Mouse (Mus musculus): Measurements from ENCODE around the gene Treml2.
"Not testable (repeated sequence)": the region's sequence is repeated elsewhere in the genome, so short reads cannot be mapped to it uniquely, and the experiment has no call there.

Treml2 gene

GRCm38 (mm10) chr17:48299756-48300155 lies 458 bp downstream of the Treml2 start:
- DNase-seq, result peak in 1 of 2 experiments; percentile 20

GRCm38 (mm10) chr17:48300199-48300598 lies 901 bp downstream of the Treml2 start:
- peak; percentile 79 to 83 for DNase-seq

- DNase-seq, result peak; percentile 70 to 75
Observed at GRCm38 (mm10) chr17:48300861-48301260, 1.6 kb downstream of the Treml2 start.

GRCm38 (mm10) chr17:48301792-48302191 lies 2.5 kb downstream of the Treml2 start:
- no peak for DNase-seq

GRCm38 (mm10) chr17:48312124-48312523 lies 12.8 kb downstream of the Treml2 start:
- DNase-seq, result no peak

- DNase-seq, result not testable (repeated sequence)
Observed at GRCm38 (mm10) chr17:48315905-48316579, 16.7 kb downstream of the Treml2 start, which contains the start of gene B430306N03Rik. B430306N03Rik (plus strand) TSS chr17:48316141.

GRCm38 (mm10) chr17:48318686-48319085 lies 19.4 kb downstream of the Treml2 start:
- no peak for DNase-seq

- DNase-seq, result no peak
Observed at GRCm38 (mm10) chr17:48321279-48321678, 22.0 kb downstream of the Treml2 start.

- DNase-seq, result no peak
Observed at GRCm38 (mm10) chr17:48323236-48323635, 23.9 kb downstream of the Treml2 start.

GRCm38 (mm10) chr17:48324258-48324657 lies 25.0 kb downstream of the Treml2 start:
- no peak for DNase-seq

GRCm38 (mm10) chr17:48325093-48325492 lies 25.8 kb downstream of the Treml2 start:
- DNase-seq, result no peak

GRCm38 (mm10) chr17:48325638-48326037 lies 26.3 kb downstream of the Treml2 start:
- no peak for DNase-seq

GRCm38 (mm10) chr17:48326656-48327055 lies 27.4 kb downstream of the Treml2 start:
- no peak for DNase-seq

GRCm38 (mm10) chr17:48332524-48332923 lies 33.2 kb downstream of the Treml2 start:
- no peak for DNase-seq

GRCm38 (mm10) chr17:48334186-48334585 lies 34.9 kb downstream of the Treml2 start:
- no peak for DNase-seq

GRCm38 (mm10) chr17:48336857-48337256 lies 37.6 kb downstream of the Treml2 start:
- DNase-seq, result peak; percentile 75 to 82

GRCm38 (mm10) chr17:48340267-48340666 lies 41.0 kb downstream of the Treml2 start:
- DNase-seq, result no peak

GRCm38 (mm10) chr17:48341947-48342346 lies 42.6 kb downstream of the Treml2 start:
- DNase-seq, result no peak

GRCm38 (mm10) chr17:48343065-48343464 lies 43.8 kb downstream of the Treml2 start:
- no peak for DNase-seq

GRCm38 (mm10) chr17:48345824-48346223 lies 46.5 kb downstream of the Treml2 start:
- no peak for DNase-seq

GRCm38 (mm10) chr17:48346231-48346630 lies 46.9 kb downstream of the Treml2 start, which contains the start of gene Trem2:
Trem2 (plus strand) TSS chr17:48346401.
- no peak for DNase-seq

- DNase-seq, result no peak
Observed at GRCm38 (mm10) chr17:48346834-48347233, 47.5 kb downstream of the Treml2 start.

GRCm38 (mm10) chr17:48347287-48347686 lies 48.0 kb downstream of the Treml2 start:
- DNase-seq, result no peak

GRCm38 (mm10) chr17:48350681-48351193 lies 51.4 kb downstream of the Treml2 start:
- DNase-seq, result no peak

GRCm38 (mm10) chr17:48352976-48353375 lies 53.7 kb downstream of the Treml2 start:
- DNase-seq, result not testable (repeated sequence)

Measured in thymus, postnatal 36 days (tissue).